Mouse (Mus musculus) heart, embryonic 14.5 days (tissue): ENCODE measurements around the gene Cct5. TPM values are rescaled to one million over a fixed set of nuclear protein-coding genes. Genes with fewer than 3 reads are reported as not detected.
"Not testable (repeated sequence)": the region's sequence is repeated elsewhere in the genome, so short reads cannot be mapped to it uniquely, and the experiment has no call there.

Source experiments
- ATAC-seq: fragments of 200-750 bp; cut with Nextera tagmentation; 2 replicates; pipeline ENCODE4 v1.8.0; 2017; ENCODE audit warnings: low read depth, moderate TSS enrichment; ENCODE audit not compliant: insufficient number of reproducible peaks, insufficient read depth, low FRiP score
- H3K27ac ChIP-seq, 2 experiments: fragments of 200-500 bp in 1 of 2; fragments of 300-500 bp in 1 of 2; sonication (generic) in 1 of 2; replicated peaks in 1 of 2; 2 replicates each; pipeline ENCODE4 v1.5.1; 2012 to 2014; ENCODE audit warnings: low read depth in 2 of 2, low read length in 2 of 2, control low read depth in 1 of 2, mild to moderate bottlenecking in 1 of 2, mixed read lengths in 1 of 2; ENCODE audit not compliant: control insufficient read depth in 1 of 2, insufficient read depth in 1 of 2
- H3K27me3 ChIP-seq: fragments of 300-500 bp; sonication (generic); 2 replicates; pipeline ENCODE4 v1.6.1; 2014; ENCODE audit warnings: mild to moderate bottlenecking, low read length, control low read depth; ENCODE audit not compliant: control insufficient read depth, insufficient read depth
- H3K36me3 ChIP-seq: fragments of 300-500 bp; sonication (generic); 2 replicates; pipeline ENCODE4 v1.6.1; 2014; ENCODE audit warnings: mild to moderate bottlenecking, control low read depth, low read length, mixed read lengths; ENCODE audit not compliant: control insufficient read depth, insufficient read depth
- H3K4me1 ChIP-seq, 2 experiments: fragments of 200-500 bp in 1 of 2; fragments of 300-500 bp in 1 of 2; sonication (generic) in 1 of 2; 2 replicates each; pipeline ENCODE4 v1.6.1; 2012 to 2014; ENCODE audit warnings: low read length in 2 of 2, control low read depth in 1 of 2, mixed read lengths in 1 of 2; ENCODE audit not compliant: control insufficient read depth in 2 of 2, insufficient read depth in 2 of 2
- H3K4me2 ChIP-seq: fragments of 300-500 bp; sonication (generic); 2 replicates; pipeline ENCODE4 v1.6.1; 2014; ENCODE audit warnings: mild to moderate bottlenecking, low read length
- H3K4me3 ChIP-seq, 2 experiments: fragments of 200-500 bp in 1 of 2; fragments of 300-500 bp in 1 of 2; sonication (generic) in 1 of 2; 2 replicates each; pipeline ENCODE4 v1.5.1; 2012 to 2014; ENCODE audit warnings: low read length in 2 of 2, mild to moderate bottlenecking in 2 of 2, control low read depth in 1 of 2, low read depth in 1 of 2, moderate library complexity in 1 of 2; ENCODE audit not compliant: control insufficient read depth in 1 of 2, insufficient read depth in 1 of 2
- H3K9ac ChIP-seq: fragments of 300-500 bp; sonication (generic); 2 replicates; pipeline ENCODE4 v1.6.1; 2014; ENCODE audit warnings: mild to moderate bottlenecking, low read length
- H3K9me3 ChIP-seq: fragments of 300-500 bp; sonication (generic); 2 replicates; pipeline ENCODE4 v1.6.1; 2016; ENCODE audit warnings: low read length, control low read depth; ENCODE audit not compliant: control insufficient read depth
- WGBS: fragments of 180-500 bp; shearing (Covaris S2); extraction: QIAGEN DNeasy Blood & Tissue Kit; methylation state at CpG from one replicate; pipeline ENCODE4 v1.1.7; 2014; 5-methylcytosine and 5-hydroxymethylcytosine counted together
- polyA plus RNA-seq: library from polyadenylated mRNA; unstranded; fragments of >200 nt; fragmentation: Nextera tagmentation; extraction: Ambion mirVana; gene quantifications from 2 replicates; pipeline ENCODE4 v1.2.1, GENCODE M21; 2014

Cct5 gene
- polyA plus RNA-seq, 1 experiment from 2014 or later = 365 TPM

GRCm38 (mm10) chr15:31586519-31586918, 15.1 kb downstream of the Cct5 start:
- 4% methylated on average over 4 of the region's 4 CpGs for WGBS
- no peak for ATAC-seq

GRCm38 (mm10) chr15:31586088-31586487, 15.5 kb downstream of the Cct5 start:
- H3K9ac ChIP-seq = no peak overlapping the region
- H3K4me2 ChIP-seq = no peak overlapping the region
- H3K4me3 ChIP-seq = no peak overlapping the region
- no peaks in the 10 kb centered on the region for H3K9me3 ChIP-seq
- peaks cover 6 to 15% of the 10 kb centered on the region in 2 experiments for H3K4me1 ChIP-seq
- H3K27ac ChIP-seq = no peak overlapping the region
- ATAC-seq = no peak
- H3K27me3 ChIP-seq = no peaks in the 10 kb centered on the region
- peaks cover 20% of the 10 kb centered on the region for H3K36me3 ChIP-seq
- WGBS = 69% methylated on average over 5 of the region's 5 CpGs

More at GRCm38 (mm10) chr15:31586519-31586918, 15.1 kb downstream of the Cct5 start:
- Histone ChIP-seq H3K27me3 (no peaks in the 10 kb centered on the region), H3K9ac (no peak overlapping the region), H3K36me3 (peaks cover 24% of the 10 kb centered on the region), H3K9me3 (no peaks in the 10 kb centered on the region), H3K4me1 (peaks cover 6 to 15% of the 10 kb centered on the region in 2 experiments), H3K27ac (no peak overlapping the region), H3K4me3 (no peak overlapping the region), H3K4me2 (no peak overlapping the region)

GRCm38 (mm10) chr15:31585238-31585637, 16.4 kb downstream of the Cct5 start:
- no peaks in the 10 kb centered on the region for H3K27me3 ChIP-seq
- WGBS = 43% methylated on average over 7 of the region's 7 CpGs
- no peak overlapping the region for H3K4me3 ChIP-seq
- ATAC-seq = no peak
- H3K4me2 ChIP-seq = no peak overlapping the region
- no peak overlapping the region for H3K27ac ChIP-seq
- H3K9ac ChIP-seq = no peak overlapping the region
- peaks cover 11% of the 10 kb centered on the region for H3K36me3 ChIP-seq
- no peaks in the 10 kb centered on the region for H3K9me3 ChIP-seq
- peaks cover 6 to 15% of the 10 kb centered on the region in 2 experiments for H3K4me1 ChIP-seq

DNA sequence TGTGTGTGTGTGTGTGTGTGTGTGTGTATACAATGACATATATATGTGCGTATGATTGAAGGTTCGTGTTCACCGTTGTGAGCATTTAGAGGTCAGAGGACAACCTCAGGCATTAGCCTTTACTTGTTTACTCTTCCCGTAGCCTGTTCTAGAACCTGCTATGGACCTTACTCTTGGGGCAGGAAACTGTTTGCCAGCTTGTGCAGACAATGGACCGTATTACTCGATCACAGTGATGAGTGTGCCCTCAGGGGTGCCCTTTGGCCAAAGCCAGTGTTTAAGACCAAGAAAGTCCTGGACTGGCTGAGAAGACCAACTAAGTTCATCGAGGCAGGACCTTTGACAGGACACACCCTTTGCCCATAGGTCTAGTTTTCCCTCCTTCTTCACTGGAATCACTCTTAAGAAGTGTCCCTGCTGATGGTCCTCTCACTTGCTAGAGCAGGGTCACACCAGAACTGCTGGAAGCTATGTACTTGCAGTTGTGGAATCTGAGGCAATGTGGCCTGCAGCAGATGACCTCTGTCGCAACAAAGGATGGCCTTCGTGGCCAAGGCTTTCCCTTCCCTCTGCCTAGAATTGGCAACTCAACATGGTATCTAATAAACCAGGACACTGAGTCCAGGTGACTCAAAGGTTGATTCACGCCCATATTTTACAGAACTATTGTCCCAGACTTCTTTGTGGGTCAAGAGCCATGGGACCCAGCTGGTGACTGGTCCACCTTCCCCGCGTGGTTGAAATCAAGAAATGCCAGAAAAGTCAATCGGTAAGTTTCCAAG, 18.1 kb downstream of the Cct5 start:
- H3K36me3 ChIP-seq = no peaks in the 10 kb centered on the region
- H3K4me1 ChIP-seq = peaks cover 3 to 9% of the 10 kb centered on the region in 2 experiments; a peak in 2 of 4 replicates
- H3K27ac ChIP-seq = no peak overlapping the region
- H3K27me3 ChIP-seq = no peaks in the 10 kb centered on the region
- no peak overlapping the region for H3K4me3 ChIP-seq
- no peaks in the 10 kb centered on the region for H3K9me3 ChIP-seq
- no peak overlapping the region for H3K9ac ChIP-seq
- no peak overlapping the region for H3K4me2 ChIP-seq
- no peak for ATAC-seq
- 86% methylated on average over 13 of the region's 13 CpGs for WGBS

GRCm38 (mm10) chr15:31581086-31581485, 20.5 kb downstream of the Cct5 start:
- not testable (repeated sequence) for H3K4me2 ChIP-seq, ATAC-seq, H3K4me3 ChIP-seq, H3K27me3 ChIP-seq, H3K36me3 ChIP-seq, H3K4me1 ChIP-seq, H3K9me3 ChIP-seq, H3K9ac ChIP-seq, H3K27ac ChIP-seq
- 89% methylated on average over 2 of the region's 2 CpGs for WGBS

- Histone ChIP-seq H3K9me3 (no peaks in the 10 kb centered on the region), H3K4me3 (no peak overlapping the region), H3K27me3 (no peaks in the 10 kb centered on the region), H3K27ac (no peak overlapping the region), H3K4me1 (no peaks in the 10 kb centered on the region; a peak in 1 of 4 replicates), H3K9ac (no peak overlapping the region), H3K36me3 (no peaks in the 10 kb centered on the region), H3K4me2 (no peak overlapping the region)
- no peak for ATAC-seq
- WGBS = 70% methylated on average over 5 of the region's 5 CpGs
These were observed 25.5 kb downstream of the Cct5 start for GRCm38 (mm10) chr15:31576076-31576475.

DNA sequence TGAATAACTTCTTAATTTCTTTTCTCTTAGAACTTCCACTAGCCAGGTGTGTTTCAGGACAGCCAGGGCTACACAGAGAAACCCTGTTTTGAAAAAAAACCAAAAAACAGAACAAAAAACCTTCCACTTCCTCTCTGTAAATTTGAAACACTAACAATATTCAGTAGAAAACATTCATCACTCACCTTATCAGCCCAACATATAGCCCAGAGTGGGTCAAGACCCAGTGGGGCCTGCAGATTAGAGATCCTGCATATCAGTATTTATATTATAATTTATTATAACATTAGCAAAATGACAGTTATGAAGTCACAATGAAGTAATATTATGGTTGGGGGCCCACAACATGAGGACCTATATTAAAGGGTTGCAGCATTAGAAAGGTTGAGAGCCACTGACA, 27.9 kb downstream of the Cct5 start:
- no peak overlapping the region for H3K4me3 ChIP-seq
- peaks cover 7 to 9% of the 10 kb centered on the region in 2 experiments for H3K4me1 ChIP-seq
- no peaks in the 10 kb centered on the region for H3K9me3 ChIP-seq

GRCm38 (mm10) chr15:31573287-31573686, 28.3 kb downstream of the Cct5 start:
- Histone ChIP-seq H3K4me1 (peaks cover 12 to 13% of the 10 kb centered on the region in 2 experiments), H3K9me3 (no peaks in the 10 kb centered on the region), H3K4me2 (no peak overlapping the region), H3K36me3 (no peaks in the 10 kb centered on the region), H3K27ac (no peak overlapping the region), H3K4me3 (no peak overlapping the region), H3K9ac (no peak overlapping the region), H3K27me3 (no peaks in the 10 kb centered on the region)
- WGBS = 49% methylated on average over 4 of the region's 4 CpGs
- no peak for ATAC-seq

More for the DNA sequence above, 27.9 kb downstream of the Cct5 start:
- ATAC-seq = no peak
- Histone ChIP-seq H3K4me2 (no peak overlapping the region), H3K36me3 (no peaks in the 10 kb centered on the region), H3K27ac (no peak overlapping the region), H3K9ac (no peak overlapping the region), H3K27me3 (no peaks in the 10 kb centered on the region)
